Mouse (Mus musculus) thymus, adult 2 months (tissue): ENCODE results near the gene Rgmb.

Source experiments
- CTCF ChIP-seq: fragments of 200-500 bp; IDR thresholded peaks from 2 replicates; pipeline ENCODE4 v1.5.1; 2012; ENCODE audit warnings: mild to moderate bottlenecking, control low read depth, low read length, moderate library complexity, borderline replicate concordance; ENCODE audit not compliant: control insufficient read depth, poor library complexity, insufficient read depth; ENCODE audit errors: extremely low read depth
- POLR2A ChIP-seq: fragments of 200-500 bp; IDR thresholded peaks from 2 replicates; pipeline ENCODE4 v1.6.1; 2012; ENCODE audit warnings: mild to moderate bottlenecking, low read length, control low read depth, moderate library complexity; ENCODE audit not compliant: control insufficient read depth, poor library complexity, insufficient read depth; ENCODE audit errors: extremely low read depth

- no peak for TF ChIP-seq CTCF
- TF ChIP-seq POLR2A: no peak
Measured at GRCm38 (mm10) chr17:15850544-15850943, 19.7 kb upstream of the Rgmb start.
